Mouse (Mus musculus): ENCODE measurements at regions not wholly inside any gene's neighbourhood (a gene's known extent, or its start where the extent isn't known, plus 50 kb on each side); places are given as distances from the start of the nearest gene placed in this dataset.

GRCm38 (mm10) chr14:73978694-73979093 is 317.7 kb downstream of the Gm21750 start:
- DNase-seq (ENCODE audit: low read depth, low spot score) = no peak
- Histone ChIP-seq H3K9me3 (replicated peaks; ENCODE audit: insufficient read depth, low read length) (no peaks in the 10 kb centered on the region), H3K27ac (ENCODE audit: control insufficient read depth, low read depth, low read length) (no peak overlapping the region), H3K27me3 (ENCODE audit: control insufficient read depth in 1 of 2, insufficient read depth in 2 of 2, low read length in 2 of 2) (no peaks in the 10 kb centered on the region), H3K4me3 (ENCODE audit: control insufficient read depth in 1 of 2, insufficient read depth in 1 of 2, low read depth in 2 of 2, low read length in 2 of 2) (no peak overlapping the region), H3K4me1 (ENCODE audit: control insufficient read depth in 1 of 2, insufficient read depth in 2 of 2, low read length in 2 of 2) (no peaks in the 10 kb centered on the region), H3K79me2 (ENCODE audit: control insufficient read depth, insufficient read depth, low read length, poor library complexity) (no peaks in the 10 kb centered on the region), H3K9ac (ENCODE audit: control insufficient read depth, low read depth, low read length, poor library complexity, severe bottlenecking) (no peak overlapping the region), H3K36me3 (ENCODE audit: control insufficient read depth in 1 of 2, insufficient read depth in 2 of 2, low read length in 2 of 2) (no peaks in the 10 kb centered on the region)
- TF ChIP-seq ELF1 (IDR thresholded peaks at IDR 0.05; ENCODE audit: low read depth, low read length) (no peak), EP300 (IDR thresholded peaks at IDR 0.05; ENCODE audit: low read depth in 1 of 2, low read length in 2 of 2) (no peak), NELFE (IDR thresholded peaks at IDR 0.05; ENCODE audit: low read depth, low read length) (no peak), MXI1 (IDR thresholded peaks at IDR 0.05; ENCODE audit: low read depth, low read length) (no peak), GABPA (IDR thresholded peaks at IDR 0.05; ENCODE audit: low read depth, low read length) (no peak), SIN3A (IDR thresholded peaks at IDR 0.05; ENCODE audit: low read length) (no peak), JUND (IDR thresholded peaks at IDR 0.05; ENCODE audit: low read depth, low read length) (no peak)

- peak; percentile 56 for DNase-seq (ENCODE audit: low read depth, low spot score)
- Histone ChIP-seq H3K27me3 (ENCODE audit: control insufficient read depth in 1 of 2, insufficient read depth in 2 of 2, low read length in 2 of 2) (no peaks in the 10 kb centered on the region), H3K4me1 (ENCODE audit: control insufficient read depth in 1 of 2, insufficient read depth in 2 of 2, low read length in 2 of 2) (no peaks in the 10 kb centered on the region), H3K4me3 (ENCODE audit: control insufficient read depth in 1 of 2, insufficient read depth in 1 of 2, low read depth in 2 of 2, low read length in 2 of 2) (no peak overlapping the region), H3K9me3 (replicated peaks; ENCODE audit: insufficient read depth, low read length) (no peaks in the 10 kb centered on the region), H3K79me2 (ENCODE audit: control insufficient read depth, insufficient read depth, low read length, poor library complexity) (no peaks in the 10 kb centered on the region), H3K27ac (ENCODE audit: control insufficient read depth, low read depth, low read length) (no peak overlapping the region), H3K36me3 (ENCODE audit: control insufficient read depth in 1 of 2, insufficient read depth in 2 of 2, low read length in 2 of 2) (no peaks in the 10 kb centered on the region), H3K9ac (ENCODE audit: control insufficient read depth, low read depth, low read length, poor library complexity, severe bottlenecking) (no peak overlapping the region)
- TF ChIP-seq CTCF (IDR thresholded peaks at IDR 0.05 in 2 of 3, conservative IDR thresholded peaks at IDR 0.05 in 1 of 3; ENCODE audit: control insufficient read depth in 1 of 3, insufficient read depth in 1 of 3, low read depth in 2 of 3, low read length in 3 of 3, poor library complexity in 1 of 3, severe bottlenecking in 1 of 3) (peak in 2 of 3 experiments; percentile 55 to 71; a peak in 4 of 6 replicates), RAD21 (IDR thresholded peaks at IDR 0.05; ENCODE audit: low read depth, low read length) (peak; percentile 37), SMC3 (IDR thresholded peaks at IDR 0.05; ENCODE audit: low read depth, low read length) (peak; percentile 62), ZKSCAN1 (IDR thresholded peaks at IDR 0.05; ENCODE audit: low read depth, low read length) (no peak)
Observed at GRCm38 (mm10) chr14:73996229-73996628, 335.2 kb downstream of the Gm21750 start.

GRCm38 (mm10) chr14:73997796-73998195 is 336.8 kb downstream of the Gm21750 start:
- H3K79me2 ChIP-seq (ENCODE audit: control insufficient read depth, insufficient read depth, low read length, poor library complexity) = no peaks in the 10 kb centered on the region
- H3K27ac ChIP-seq (ENCODE audit: control insufficient read depth, low read depth, low read length) = no peak overlapping the region
- TF ChIP-seq CHD2 (IDR thresholded peaks at IDR 0.05; ENCODE audit: low read length) (no peak), HCFC1 (IDR thresholded peaks at IDR 0.05; ENCODE audit: low read depth, low read length) (no peak), MYC (IDR thresholded peaks at IDR 0.05; ENCODE audit: low read depth, low read length) (no peak), RCOR1 (IDR thresholded peaks at IDR 0.05; ENCODE audit: low read depth, low read length) (no peak), TAL1 (IDR thresholded peaks at IDR 0.05; ENCODE audit: low read length) (no peak), MAZ (IDR thresholded peaks at IDR 0.05; ENCODE audit: low read depth, low read length) (no peak), ZNF384 (IDR thresholded peaks at IDR 0.05; ENCODE audit: low read depth, low read length) (no peak), POLR2A (IDR thresholded peaks at IDR 0.05; ENCODE audit: control insufficient read depth in 1 of 2, insufficient read depth in 1 of 2, low read depth in 1 of 2, low read length in 2 of 2, poor library complexity in 1 of 2) (no peak), CHD1 (IDR thresholded peaks at IDR 0.05; ENCODE audit: low read depth, low read length) (no peak), GATA1 (IDR thresholded peaks at IDR 0.05; ENCODE audit: low read depth, low read length) (no peak), E2F4 (IDR thresholded peaks at IDR 0.05; ENCODE audit: borderline replicate concordance, low read depth, low read length) (no peak), GABPA (IDR thresholded peaks at IDR 0.05; ENCODE audit: low read depth, low read length) (no peak), UBTF (IDR thresholded peaks at IDR 0.05; ENCODE audit: borderline replicate concordance, insufficient read depth, low read depth, low read length) (no peak), JUND (IDR thresholded peaks at IDR 0.05; ENCODE audit: low read depth, low read length) (no peak), NRF1 (IDR thresholded peaks at IDR 0.05; ENCODE audit: insufficient read depth, low read depth, low read length, poor library complexity, severe bottlenecking) (no peak), RAD21 (IDR thresholded peaks at IDR 0.05; ENCODE audit: low read depth, low read length) (no peak)
- no peaks in the 10 kb centered on the region for H3K9me3 ChIP-seq (replicated peaks; ENCODE audit: insufficient read depth, low read length)
- no peak overlapping the region for H3K9ac ChIP-seq (ENCODE audit: control insufficient read depth, low read depth, low read length, poor library complexity, severe bottlenecking)
- H3K27me3 ChIP-seq (ENCODE audit: control insufficient read depth in 1 of 2, insufficient read depth in 2 of 2, low read length in 2 of 2) = no peaks in the 10 kb centered on the region
- H3K36me3 ChIP-seq (ENCODE audit: control insufficient read depth in 1 of 2, insufficient read depth in 2 of 2, low read length in 2 of 2) = no peaks in the 10 kb centered on the region
- H3K4me3 ChIP-seq (ENCODE audit: control insufficient read depth in 1 of 2, insufficient read depth in 1 of 2, low read depth in 2 of 2, low read length in 2 of 2) = no peak overlapping the region
- DNase-seq (ENCODE audit: low read depth, low spot score) = no peak
- H3K4me1 ChIP-seq (ENCODE audit: control insufficient read depth in 1 of 2, insufficient read depth in 2 of 2, low read length in 2 of 2) = no peaks in the 10 kb centered on the region

All from MEL (cell line).